Mouse (Mus musculus): ENCODE measurements around the gene Npepl1. TPM values are rescaled to one million over a fixed set of nuclear protein-coding genes. Genes with fewer than 3 reads are reported as not detected.
A peak's percentile ranks its signal among the peaks of the same experiment; 100 is the strongest.

Gene Npepl1
- total and polyA plus RNA-seq, 2 experiments from 2014 or later: 18.8 to 29.5 TPM

DNA sequence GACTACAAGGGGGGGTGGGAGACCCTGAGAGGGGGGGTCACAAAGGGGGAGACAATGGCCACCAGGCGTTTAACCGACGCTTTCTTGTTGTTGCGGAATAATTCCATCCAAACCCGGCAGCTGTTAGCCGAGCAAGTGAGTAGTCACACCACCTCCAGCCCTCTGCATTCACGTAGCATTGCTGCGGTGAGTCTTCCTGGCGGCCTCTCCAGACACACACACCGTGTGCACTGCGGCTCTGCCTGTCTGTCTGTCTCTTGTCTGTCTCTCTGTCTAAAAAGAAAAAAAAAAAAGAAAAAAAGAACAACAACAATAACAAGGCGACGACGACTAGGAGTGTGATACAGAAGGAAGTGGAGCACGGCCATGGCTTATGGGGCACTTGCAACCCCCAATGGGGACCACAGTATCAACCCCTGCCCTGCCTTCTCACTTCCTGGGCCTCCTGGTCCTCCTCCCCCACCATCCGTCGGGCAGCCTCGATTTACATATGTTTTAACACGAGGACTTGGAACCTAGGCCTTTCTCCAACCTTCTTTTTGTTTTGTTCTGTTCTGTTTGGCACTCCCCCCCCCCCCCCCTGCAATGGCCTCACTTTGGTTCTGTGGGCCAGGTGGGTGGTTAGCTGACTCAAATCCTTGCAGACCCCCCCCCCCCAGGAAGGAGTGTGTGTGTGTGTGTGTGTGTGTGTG lies 33.0 kb upstream of the Npepl1 start:
- no peaks in the 10 kb centered on the region for H3K9me3 ChIP-seq (ENCODE audit: low read length)
- DNase-seq (ENCODE audit: low spot score): peak; percentile 18
- peak overlapping the region; percentile 45 for H3K9ac ChIP-seq (replicated peaks; ENCODE audit: low read length)
- H3K4me1 ChIP-seq (ENCODE audit: insufficient read depth, low read length): peaks cover 18% of the 10 kb centered on the region; the same call in 1 of the 2 replicates
- H3K4me3 ChIP-seq (ENCODE audit: low read length): peak overlapping the region; percentile 65
- no peaks in the 10 kb centered on the region for H3K36me3 ChIP-seq (ENCODE audit: insufficient read depth, low read length)
- no peak for TF ChIP-seq CTCF (IDR thresholded peaks at IDR 0.05; ENCODE audit: low read depth)
- peak overlapping the region; percentile 80 for H3K27ac ChIP-seq
- ATAC-seq: no peak
- peak overlapping the region; percentile 70 for H3K4me2 ChIP-seq (ENCODE audit: low read depth, low read length)
- WGBS: under 1% methylated on average over 19 of the region's 19 CpGs
- no peaks in the 10 kb centered on the region for H3K27me3 ChIP-seq (ENCODE audit: insufficient read depth, low read length)

DNA sequence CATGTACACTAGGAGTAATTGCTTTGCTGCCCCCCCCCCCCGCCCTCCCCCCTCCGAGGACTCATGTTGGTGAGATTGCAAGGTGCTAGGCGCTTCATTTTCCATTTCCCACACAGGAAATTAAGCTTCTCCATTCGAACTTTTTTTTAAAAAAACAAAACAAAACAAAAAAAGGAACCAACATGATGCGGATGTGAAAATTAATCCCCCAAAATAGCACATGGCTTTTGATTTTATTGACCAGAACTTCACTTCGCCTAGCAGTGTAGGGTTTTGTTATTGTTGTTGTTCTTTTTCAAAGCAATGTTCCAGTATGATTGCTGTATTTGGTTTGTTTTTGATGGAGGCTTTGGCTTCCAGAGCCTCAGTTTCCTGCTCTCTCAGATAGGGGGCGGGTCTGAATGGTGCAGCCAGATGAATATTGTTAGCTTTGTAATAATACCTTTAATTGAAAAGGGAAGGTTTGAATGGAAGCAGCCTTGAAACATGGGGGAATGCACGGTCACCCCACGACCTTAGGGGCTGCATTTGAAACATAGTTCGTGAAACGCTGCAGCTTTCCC lies 32.3 kb upstream of the Npepl1 start:
- no peak overlapping the region for H3K27ac ChIP-seq
- H3K9ac ChIP-seq (replicated peaks; ENCODE audit: low read length): 0 out of 2 replicates have a peak overlapping the region, but pooled peaks have one; percentile 19
- H3K4me1 ChIP-seq (ENCODE audit: insufficient read depth, low read length): peaks cover 18% of the 10 kb centered on the region; the same call in 1 of the 2 replicates
- peak overlapping the region; percentile 65 for H3K4me3 ChIP-seq (ENCODE audit: low read length)
- DNase-seq (ENCODE audit: low spot score) (no peak), ATAC-seq (no peak)
- H3K9me3 ChIP-seq (ENCODE audit: low read length): no peaks in the 10 kb centered on the region
- no peaks in the 10 kb centered on the region for H3K27me3 ChIP-seq (ENCODE audit: insufficient read depth, low read length)
- WGBS: 7% methylated on average over 11 of the region's 11 CpGs
- TF ChIP-seq CTCF (IDR thresholded peaks at IDR 0.05; ENCODE audit: low read depth): peak; percentile 32
- no peaks in the 10 kb centered on the region for H3K36me3 ChIP-seq (ENCODE audit: insufficient read depth, low read length)
- peak overlapping the region; percentile 70 for H3K4me2 ChIP-seq (ENCODE audit: low read depth, low read length)

DNA sequence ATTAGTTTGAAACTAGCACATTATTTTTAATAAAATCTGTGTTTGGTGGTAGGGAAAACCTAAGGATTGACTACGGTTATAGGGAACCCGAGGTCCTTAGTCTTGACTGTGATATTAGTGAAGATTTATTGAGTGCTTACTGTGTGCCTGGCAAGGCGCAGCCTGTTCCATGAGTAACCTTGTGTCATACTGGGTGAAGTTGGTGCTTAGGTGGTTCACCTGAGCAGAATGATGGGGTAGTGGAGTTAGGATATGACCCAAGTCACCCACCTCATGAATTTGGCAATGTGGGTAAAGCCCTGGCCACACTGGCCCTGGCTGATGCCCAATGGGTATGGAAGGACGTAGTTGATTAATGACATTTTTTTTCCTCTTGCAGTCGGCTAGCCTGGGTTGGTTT lies 28.3 kb upstream of the Npepl1 start:
- no peaks in the 10 kb centered on the region for H3K9me3 ChIP-seq (ENCODE audit: low read length)
- H3K4me3 ChIP-seq (ENCODE audit: low read length): no peak overlapping the region
- DNase-seq (ENCODE audit: low spot score) (no peak), ATAC-seq (no peak)
- WGBS: 75% methylated on average over 5 of the region's 5 CpGs
- H3K4me1 ChIP-seq (ENCODE audit: insufficient read depth, low read length): 0 out of 2 replicates have a peak, but pooled peaks cover 12% of the 10 kb centered on the region
- no peaks in the 10 kb centered on the region for H3K27me3 ChIP-seq (ENCODE audit: insufficient read depth, low read length)
- H3K27ac ChIP-seq: no peak overlapping the region
- H3K9ac ChIP-seq (replicated peaks; ENCODE audit: low read length): no peak overlapping the region
- no peaks in the 10 kb centered on the region for H3K36me3 ChIP-seq (ENCODE audit: insufficient read depth, low read length)
- no peak for TF ChIP-seq CTCF (IDR thresholded peaks at IDR 0.05; ENCODE audit: low read depth)
- no peak overlapping the region for H3K4me2 ChIP-seq (ENCODE audit: low read depth, low read length)

- Histone ChIP-seq H3K4me2 (ENCODE audit: low read depth, low read length) (no peak overlapping the region), H3K36me3 (ENCODE audit: insufficient read depth, low read length) (no peaks in the 10 kb centered on the region), H3K27ac (no peak overlapping the region), H3K4me1 (ENCODE audit: insufficient read depth, low read length) (0 out of 2 replicates have a peak, but pooled peaks cover 8% of the 10 kb centered on the region), H3K27me3 (ENCODE audit: insufficient read depth, low read length) (no peaks in the 10 kb centered on the region), H3K9me3 (ENCODE audit: low read length) (no peaks in the 10 kb centered on the region), H3K4me3 (ENCODE audit: low read length) (no peak overlapping the region), H3K9ac (replicated peaks; ENCODE audit: low read length) (no peak overlapping the region)
- ATAC-seq (no peak), DNase-seq (ENCODE audit: low spot score) (no peak)
- WGBS: 85% methylated on average over 3 of the region's 3 CpGs
- TF ChIP-seq CTCF (IDR thresholded peaks at IDR 0.05; ENCODE audit: low read depth): no peak
These were observed 27.7 kb upstream of the Npepl1 start for GRCm38 (mm10) chr2:174082380-174082918.

GRCm38 (mm10) chr2:174095086-174095485 lies 15.1 kb upstream of the Npepl1 start:
- no peak for TF ChIP-seq CTCF (IDR thresholded peaks at IDR 0.05; ENCODE audit: low read depth)
- 94% methylated on average over 3 of the region's 3 CpGs for WGBS
- ATAC-seq (no peak), DNase-seq (ENCODE audit: low spot score) (no peak)
- H3K9me3 ChIP-seq (ENCODE audit: low read length): no peaks in the 10 kb centered on the region
- no peak overlapping the region for H3K4me2 ChIP-seq (ENCODE audit: low read depth, low read length)
- H3K27me3 ChIP-seq (ENCODE audit: insufficient read depth, low read length): no peaks in the 10 kb centered on the region
- no peak overlapping the region for H3K4me3 ChIP-seq (ENCODE audit: low read length)
- H3K36me3 ChIP-seq (ENCODE audit: insufficient read depth, low read length): no peaks in the 10 kb centered on the region; the same call in 1 of the 2 replicates
- no peaks in the 10 kb centered on the region for H3K4me1 ChIP-seq (ENCODE audit: insufficient read depth, low read length)
- H3K27ac ChIP-seq: no peak overlapping the region
- H3K9ac ChIP-seq (replicated peaks; ENCODE audit: low read length): no peak overlapping the region

GRCm38 (mm10) chr2:174102399-174102798 lies 7.8 kb upstream of the Npepl1 start:
- no peak for TF ChIP-seq CTCF (IDR thresholded peaks at IDR 0.05; ENCODE audit: low read depth)
- 75% methylated on average over 7 of the region's 7 CpGs for WGBS
- Histone ChIP-seq H3K4me1 (ENCODE audit: insufficient read depth, low read length) (no peaks in the 10 kb centered on the region), H3K36me3 (ENCODE audit: insufficient read depth, low read length) (no peaks in the 10 kb centered on the region), H3K9ac (replicated peaks; ENCODE audit: low read length) (no peak overlapping the region), H3K4me3 (ENCODE audit: low read length) (no peak overlapping the region), H3K9me3 (ENCODE audit: low read length) (no peaks in the 10 kb centered on the region), H3K27me3 (ENCODE audit: insufficient read depth, low read length) (no peaks in the 10 kb centered on the region), H3K27ac (no peak overlapping the region), H3K4me2 (ENCODE audit: low read depth, low read length) (no peak overlapping the region)
- DNase-seq (ENCODE audit: low spot score) (no peak), ATAC-seq (no peak)

GRCm38 (mm10) chr2:174103527-174103926 lies 6.6 kb upstream of the Npepl1 start:
- TF ChIP-seq CTCF (IDR thresholded peaks at IDR 0.05; ENCODE audit: low read depth): no peak
- no peaks in the 10 kb centered on the region for H3K9me3 ChIP-seq (ENCODE audit: low read length)
- no peak overlapping the region for H3K4me3 ChIP-seq (ENCODE audit: low read length)
- 82% methylated on average over 4 of the region's 4 CpGs for WGBS
- H3K4me1 ChIP-seq (ENCODE audit: insufficient read depth, low read length): no peaks in the 10 kb centered on the region
- no peak for ATAC-seq
- no peak for DNase-seq (ENCODE audit: low spot score)
- no peak overlapping the region for H3K27ac ChIP-seq
- H3K27me3 ChIP-seq (ENCODE audit: insufficient read depth, low read length): no peaks in the 10 kb centered on the region
- no peaks in the 10 kb centered on the region for H3K36me3 ChIP-seq (ENCODE audit: insufficient read depth, low read length)
- no peak overlapping the region for H3K9ac ChIP-seq (replicated peaks; ENCODE audit: low read length)
- no peak overlapping the region for H3K4me2 ChIP-seq (ENCODE audit: low read depth, low read length)

All from hindbrain, postnatal 0 days (tissue).